Mouse (Mus musculus): Measurements from ENCODE around the gene Adam4. TPM values are rescaled to one million over a fixed set of nuclear protein-coding genes. Genes with fewer than 3 reads are reported as not detected.

Gene Adam4
- 0.40 TPM for polyA plus RNA-seq (2014; fragmentation: Illumina TruSeq; extraction: RNeasy Lipid Tissue Mini Kit (QIAGEN cat#74804))

GRCm38 (mm10) chr12:81421846-81422245 lies at the start of gene Adam4:
Adam4 (minus strand) TSS chr12:81421946.

GRCm38 (mm10) chr12:81379364-81379763 lies 42.4 kb downstream of the Adam4 start, which contains the start of gene Gm4787:
Gm4787 (minus strand) TSS chr12:81379464.

Other genes starting within 250 kb of the Adam4 start
- 0.17 TPM for gene Slc8a3, start 88.8 kb downstream of the Adam4 start, polyA plus RNA-seq (2014; fragmentation: Illumina TruSeq; extraction: RNeasy Lipid Tissue Mini Kit (QIAGEN cat#74804))
- gene Gm4787, start 42.5 kb downstream of the Adam4 start, polyA plus RNA-seq (2014; fragmentation: Illumina TruSeq; extraction: RNeasy Lipid Tissue Mini Kit (QIAGEN cat#74804)), result 1.1 TPM
- 291 TPM for gene Cox16, start 63.2 kb upstream of the Adam4 start, polyA plus RNA-seq (2014; fragmentation: Illumina TruSeq; extraction: RNeasy Lipid Tissue Mini Kit (QIAGEN cat#74804))
- gene Gm20498, start 111.0 kb upstream of the Adam4 start, polyA plus RNA-seq (2014; fragmentation: Illumina TruSeq; extraction: RNeasy Lipid Tissue Mini Kit (QIAGEN cat#74804)), result 12.2 TPM
- 171 TPM for gene Synj2bp, start 111.0 kb upstream of the Adam4 start, polyA plus RNA-seq (2014; fragmentation: Illumina TruSeq; extraction: RNeasy Lipid Tissue Mini Kit (QIAGEN cat#74804))
- gene Adam21, start 146.5 kb upstream of the Adam4 start, polyA plus RNA-seq (2014; fragmentation: Illumina TruSeq; extraction: RNeasy Lipid Tissue Mini Kit (QIAGEN cat#74804)), result 0.29 TPM
- 97.9 TPM for gene Med6, start 173.1 kb upstream of the Adam4 start, polyA plus RNA-seq (2014; fragmentation: Illumina TruSeq; extraction: RNeasy Lipid Tissue Mini Kit (QIAGEN cat#74804))
- gene Ttc9, start 209.3 kb upstream of the Adam4 start, polyA plus RNA-seq (2014; fragmentation: Illumina TruSeq; extraction: RNeasy Lipid Tissue Mini Kit (QIAGEN cat#74804)), result 5.1 TPM